Mouse (Mus musculus) heart, adult 8-10 months (tissue): ENCODE data around the gene Bet1l. TPM values are rescaled to one million over a fixed set of nuclear protein-coding genes. Genes with fewer than 3 reads are reported as not detected.

Experiments used
- DNase-seq: peaks from one replicate; pipeline ENCODE4 v3.0.0; 2022; ENCODE audit warnings: low spot score
- total RNA-seq, 4 experiments: library from RNA; stranded (reverse); gene quantifications; 2 replicates each; pipeline ENCODE4 v1.2.4; 2022

The Bet1l gene
- total RNA-seq, 4 experiments from 2014 or later: 7.9 to 11.8 (median 8.8) TPM

DNA sequence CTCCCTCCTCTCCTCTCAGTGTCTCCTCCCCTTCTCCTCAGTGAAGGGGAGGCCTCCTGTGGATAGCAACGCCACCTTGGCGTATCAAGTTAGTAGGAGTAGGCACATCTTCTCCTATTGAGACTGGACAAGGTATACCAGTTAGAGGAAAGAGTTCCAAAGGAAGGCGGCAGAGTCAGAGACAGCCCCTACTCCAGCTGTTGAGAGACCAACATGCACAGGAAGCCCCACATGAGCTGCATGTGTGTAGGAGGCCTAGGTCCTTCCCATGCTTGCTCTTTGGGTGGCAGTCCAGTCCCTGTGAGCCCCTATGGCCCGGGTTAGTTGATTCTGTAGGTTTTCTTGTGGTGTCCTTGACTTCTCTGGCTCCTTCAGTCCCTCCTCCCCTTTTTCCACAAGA lies 24.0 kb downstream of the Bet1l start:
- DNase-seq: no peak

DNA sequence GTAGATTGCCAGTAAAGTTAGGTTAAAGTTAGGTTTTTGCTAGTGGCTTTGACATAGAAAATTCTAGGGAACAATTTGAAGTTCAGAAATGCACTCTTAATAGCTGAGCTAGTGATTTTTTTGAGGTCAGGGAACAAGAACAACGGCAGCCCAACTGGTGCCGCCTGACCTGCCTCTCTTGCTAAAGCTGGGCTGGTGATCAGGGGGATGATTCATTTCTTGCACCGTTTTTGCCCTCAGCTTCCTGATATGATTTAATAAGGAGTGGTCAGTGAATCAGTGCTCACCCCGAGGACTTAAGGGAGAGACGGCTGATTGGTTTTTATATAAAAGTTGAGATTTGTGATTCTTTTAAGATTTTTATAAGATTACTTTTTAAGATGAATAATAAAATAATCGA lies 25.9 kb downstream of the Bet1l start:
- no peak for DNase-seq

DNA sequence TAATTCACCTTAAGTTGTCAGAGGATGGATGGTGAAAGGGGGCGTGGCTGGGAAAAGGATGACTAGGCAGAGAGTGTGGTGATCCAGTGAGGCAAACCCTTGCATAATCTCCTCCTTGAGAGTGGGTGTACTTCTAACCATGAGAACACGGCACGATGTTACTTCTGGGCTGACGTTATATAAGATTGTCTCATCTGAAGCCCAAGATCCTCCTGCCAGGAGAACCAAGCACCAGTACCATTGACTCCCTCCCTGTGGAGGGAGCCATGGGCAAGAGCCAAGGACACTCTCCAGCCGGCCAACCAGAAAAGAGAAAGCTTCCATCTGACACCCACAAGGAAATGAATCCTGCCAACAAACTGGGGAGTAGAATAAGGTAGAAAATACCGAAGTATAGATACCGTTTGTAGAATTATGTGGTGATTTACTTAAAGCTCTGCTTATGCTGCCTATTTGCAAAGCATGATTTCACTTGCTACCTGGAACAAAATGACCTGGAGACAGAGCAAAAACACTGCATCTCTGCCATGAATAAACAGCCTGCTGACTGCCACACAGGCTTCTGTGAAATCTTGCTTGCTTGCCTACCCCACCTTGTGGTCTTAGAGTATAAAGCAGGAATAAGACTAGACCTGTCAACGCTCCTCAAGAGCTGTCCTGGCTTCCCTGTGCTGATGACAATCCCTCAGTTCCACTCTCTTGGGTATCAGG lies 29.1 kb downstream of the Bet1l start:
- DNase-seq: no peak

DNA sequence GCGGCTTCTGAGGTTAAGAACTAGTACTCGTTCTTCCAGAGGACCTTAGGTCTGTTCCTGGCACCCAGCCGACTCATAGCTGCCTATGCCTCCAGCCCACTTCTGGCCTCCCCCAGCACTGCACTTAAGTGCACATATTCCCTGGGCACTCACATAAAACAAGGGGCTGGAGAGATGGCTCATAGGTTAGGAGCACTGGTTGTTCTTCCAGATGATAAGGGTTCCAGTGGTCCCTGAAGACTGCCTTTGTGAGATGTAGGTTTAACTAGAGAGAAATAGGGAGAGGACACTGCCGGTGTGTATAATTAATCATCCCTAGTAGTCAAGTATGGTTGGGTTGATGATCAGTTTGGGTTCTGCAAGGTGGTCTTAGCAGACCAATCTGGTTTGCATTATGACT lies 34.6 kb downstream of the Bet1l start:
- DNase-seq: no peak

DNA sequence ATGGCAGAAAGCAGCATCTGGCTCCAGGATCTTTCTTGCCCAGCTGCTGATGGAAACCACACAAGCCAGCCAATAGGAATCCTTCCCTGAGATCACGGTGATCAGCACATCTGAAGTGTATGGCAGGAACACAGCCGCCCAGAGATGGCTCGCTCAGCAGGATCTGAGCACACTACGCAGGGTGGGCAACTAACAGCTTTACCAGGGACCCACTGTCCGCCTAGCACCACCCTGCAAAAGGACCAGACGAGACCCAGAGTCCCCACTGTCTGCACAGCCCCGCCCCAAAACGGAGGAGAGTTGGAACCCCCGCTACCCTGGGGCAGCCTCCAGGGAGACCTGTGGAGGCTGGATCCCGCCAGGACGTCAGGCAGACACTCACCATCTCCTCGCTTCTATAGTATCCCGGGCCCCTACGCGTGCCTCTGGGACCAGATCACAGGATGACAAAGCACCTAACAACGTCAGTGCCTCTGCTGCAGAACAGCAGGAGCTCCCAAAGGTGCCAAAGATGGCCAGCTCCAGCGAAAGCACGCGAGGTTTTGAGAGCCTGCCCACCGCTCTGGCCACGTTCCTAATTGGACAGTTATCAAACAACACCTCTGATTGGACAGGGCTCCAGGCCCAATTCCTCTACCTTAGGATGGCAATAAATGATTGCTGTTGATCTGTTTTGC lies 35.6 kb downstream of the Bet1l start, which contains the start of gene Zfp941:
Gene Zfp941, minus strand, starts transcription at position 526 of the 677 bp plus-strand sequence.
- DNase-seq: no peak

DNA sequence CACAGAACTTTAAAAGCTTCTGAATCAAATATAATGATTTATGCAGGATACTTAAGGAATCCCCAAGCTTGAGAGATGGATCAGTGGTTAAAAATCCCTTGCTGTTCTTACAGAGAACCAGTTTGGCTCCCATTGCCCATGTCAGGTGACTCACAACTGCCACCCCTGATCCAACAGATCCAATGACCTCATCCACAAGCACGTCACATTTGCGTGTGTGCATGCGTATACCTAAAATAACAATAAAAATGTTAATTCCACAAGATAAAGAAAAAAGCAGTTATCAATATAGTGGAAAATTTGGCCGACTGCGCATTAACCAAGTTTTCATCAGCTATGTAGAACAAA lies 36.1 kb downstream of the Bet1l start:
- no peak for DNase-seq

DNA sequence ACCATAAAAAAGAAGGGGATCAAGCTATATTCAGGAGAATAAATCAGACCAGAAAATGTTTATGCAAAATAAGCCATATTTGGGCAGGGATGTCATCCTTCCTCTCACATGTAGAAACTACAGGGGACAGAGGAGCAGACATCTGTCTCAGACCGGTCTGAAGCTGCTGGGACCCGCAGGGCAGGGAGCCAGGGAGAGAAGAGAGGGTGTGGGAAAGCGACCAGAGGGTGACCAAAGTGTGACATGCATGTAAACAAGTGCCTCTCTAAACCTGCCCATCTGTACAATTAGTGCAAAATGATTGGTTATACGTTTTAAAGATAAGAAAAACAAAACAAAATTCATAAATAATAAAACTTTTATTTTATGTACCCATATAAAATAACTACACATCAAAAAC lies 37.2 kb downstream of the Bet1l start:
- no peak for DNase-seq

DNA sequence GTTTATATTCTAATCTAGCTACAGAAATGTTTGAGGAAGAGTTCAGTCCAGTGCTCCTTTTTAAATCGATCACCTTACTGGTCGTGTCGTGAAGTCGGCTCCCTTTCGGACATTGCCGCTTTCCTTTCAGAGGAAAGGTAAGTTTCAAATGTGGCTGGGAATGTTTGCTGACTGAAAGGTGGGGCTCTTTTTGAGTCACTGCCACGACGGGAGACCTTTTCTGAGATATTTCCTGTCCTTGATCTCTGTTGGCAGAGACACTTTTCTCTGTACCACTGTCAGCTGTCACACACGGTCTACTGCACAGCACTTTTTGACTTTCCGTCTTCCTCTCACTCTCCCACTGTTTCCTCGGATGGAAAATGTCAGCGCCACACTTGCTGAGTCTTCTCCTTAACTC lies 44.5 kb downstream of the Bet1l start:
- DNase-seq: no peak

DNA sequence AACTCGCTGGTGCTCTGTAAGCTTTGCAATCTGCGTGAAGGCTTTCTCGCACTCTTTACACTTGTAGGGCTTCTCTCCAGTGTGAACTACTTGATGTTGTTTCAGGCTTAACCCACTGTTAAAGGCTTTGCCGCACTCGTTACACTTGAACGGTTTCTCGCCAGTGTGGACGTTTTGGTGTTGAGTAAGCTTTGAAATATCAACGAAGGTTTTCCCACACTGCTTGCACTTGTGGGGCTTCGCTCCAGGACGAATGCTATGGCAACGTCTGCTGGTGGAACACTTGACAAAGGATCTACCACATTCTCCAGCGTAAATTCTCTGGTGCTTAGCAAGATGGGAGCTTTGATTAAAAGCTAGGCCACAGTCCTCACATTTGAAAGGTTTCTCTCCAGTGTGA lies 45.7 kb downstream of the Bet1l start:
- DNase-seq: no peak

DNA sequence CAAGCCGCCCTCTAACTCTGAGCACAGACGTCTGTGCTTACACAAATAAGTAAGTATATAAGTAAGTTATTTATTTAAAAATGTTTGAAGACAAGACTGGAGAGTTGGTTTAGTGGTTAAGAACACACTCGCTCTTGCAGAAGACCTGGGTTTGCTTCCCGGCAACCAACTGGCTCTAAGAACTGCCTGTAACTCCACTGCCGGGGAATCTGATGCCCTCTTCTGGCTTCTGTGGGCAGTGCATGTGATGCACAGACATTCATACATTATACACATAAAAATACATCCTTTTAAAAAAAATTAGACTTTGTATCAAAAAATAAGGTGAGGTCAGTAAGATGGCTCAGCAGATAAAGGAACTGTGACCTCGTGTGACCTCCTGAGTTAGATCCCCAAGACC lies 46.9 kb downstream of the Bet1l start:
- no peak for DNase-seq

DNA sequence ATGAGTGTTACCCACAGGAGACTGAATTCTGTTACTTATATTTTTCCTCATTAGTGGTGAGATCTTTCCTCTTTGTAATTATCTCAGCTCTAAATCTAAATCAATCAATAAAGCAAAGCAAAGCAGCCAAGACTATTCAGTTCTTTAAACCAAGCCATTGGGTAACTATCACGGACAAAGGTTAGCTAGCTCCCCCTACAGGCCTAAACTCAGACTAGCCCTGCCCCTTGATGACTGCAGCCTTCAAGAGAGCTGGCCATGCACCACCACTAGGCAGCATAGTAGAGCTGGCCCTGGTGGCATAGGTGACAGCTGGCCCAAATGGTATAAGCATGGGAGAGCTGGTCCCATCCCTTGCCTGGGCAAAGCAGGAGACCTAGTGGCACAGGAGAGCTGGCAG lies 51.7 kb downstream of the Bet1l start:
- no peak for DNase-seq

Other genes with a start within 250 kb of the Bet1l start
- gene Olfr61, start 228.6 kb downstream of the Bet1l start, total RNA-seq: not detected
- not detected for gene Olfr53, start 211.1 kb downstream of the Bet1l start, total RNA-seq
- not detected for gene Olfr539, start 197.6 kb downstream of the Bet1l start, total RNA-seq
- not detected for gene Olfr45, start 175.6 kb downstream of the Bet1l start, total RNA-seq
- not detected for gene Olfr541, start 160.3 kb downstream of the Bet1l start, total RNA-seq
- 1 to 10 TPM; 3.0 to 9.8 (median 4.0) TPM for gene Cyp2e1, start 93.8 kb downstream of the Bet1l start, total RNA-seq
- under 1 TPM in 1 of 4 experiments, not detected in 3; 0.28 TPM for gene Syce1, start 69.7 kb downstream of the Bet1l start, total RNA-seq
- under 1 TPM; 0.06 to 0.53 (median 0.30) TPM for gene Zfp941, start 35.4 kb downstream of the Bet1l start, total RNA-seq
- 1 to 10 TPM in 2 of 4 experiments, under 1 TPM in 2; 0.79 to 3.2 (median 1.4) TPM for gene Urah, start 22.6 kb downstream of the Bet1l start, total RNA-seq
- gene Scgb1c1, start 12.0 kb downstream of the Bet1l start, total RNA-seq: 10 to 100 TPM; 26.3 to 49.2 (median 37.1) TPM
- gene Odf3, start 9.8 kb downstream of the Bet1l start, total RNA-seq: not detected
- not detected for gene Gm45785, start 1.2 kb downstream of the Bet1l start, total RNA-seq
- 10 to 100 TPM; 22.3 to 24.4 (median 23.3) TPM for gene Ric8a, start 620 bp downstream of the Bet1l start, total RNA-seq
- 10 to 100 TPM; 80.4 to 85.4 (median 84.0) TPM for gene Psmd13, start 24.4 kb upstream of the Bet1l start, total RNA-seq
- gene Sirt3, start 24.7 kb upstream of the Bet1l start, total RNA-seq: 10 to 100 TPM; 67.8 to 72.6 (median 69.6) TPM
- gene Cox8b, start 42.9 kb upstream of the Bet1l start, total RNA-seq: 1,000 to 10,000 TPM; 2,926 to 3,503 (median 3,138) TPM
- gene Nlrp6, start 63.3 kb upstream of the Bet1l start, total RNA-seq: not detected
- gene Pgghg, start 83.8 kb upstream of the Bet1l start, total RNA-seq: 1 to 10 TPM; 3.8 to 5.3 (median 4.3) TPM
- under 1 TPM in 3 of 4 experiments, not detected in 1; 0.35 to 0.72 (median 0.37) TPM for gene Ifitm5, start 92.7 kb upstream of the Bet1l start, total RNA-seq
- gene Gm45717, start 98.4 kb upstream of the Bet1l start, total RNA-seq: not detected
- gene Ifitm2, start 98.4 kb upstream of the Bet1l start, total RNA-seq: 100 to 1,000 TPM in 1 of 4 experiments, 10 to 100 TPM in 3; 86.2 to 101 (median 90.3) TPM
- 1 to 10 TPM; 1.6 to 6.3 (median 5.0) TPM for gene Ifitm1, start 109.6 kb upstream of the Bet1l start, total RNA-seq
- gene Ifitm3, start 153.2 kb upstream of the Bet1l start, total RNA-seq: 100 to 1,000 TPM in 1 of 4 experiments, 10 to 100 TPM in 3; 83.5 to 104 (median 88.4) TPM
- 1 to 10 TPM in 1 of 4 experiments, not detected in 3; 4.9 TPM for gene Ifitm6, start 160.3 kb upstream of the Bet1l start, total RNA-seq
- not detected for gene Gm17387, start 171.6 kb upstream of the Bet1l start, total RNA-seq
- not detected for gene B4galnt4, start 203.5 kb upstream of the Bet1l start, total RNA-seq
- under 1 TPM; 0.19 to 0.35 (median 0.27) TPM for gene Pkp3, start 220.6 kb upstream of the Bet1l start, total RNA-seq
- 1 to 10 TPM; 4.8 to 6.5 (median 5.6) TPM for gene Sigirr, start 243.0 kb upstream of the Bet1l start, total RNA-seq